Mouse (Mus musculus): ENCODE measurements at regions not wholly inside any gene's neighbourhood (a gene's known extent, or its start where the extent isn't known, plus 50 kb on each side); places are given as distances from the start of the nearest gene placed in this dataset.

DNA sequence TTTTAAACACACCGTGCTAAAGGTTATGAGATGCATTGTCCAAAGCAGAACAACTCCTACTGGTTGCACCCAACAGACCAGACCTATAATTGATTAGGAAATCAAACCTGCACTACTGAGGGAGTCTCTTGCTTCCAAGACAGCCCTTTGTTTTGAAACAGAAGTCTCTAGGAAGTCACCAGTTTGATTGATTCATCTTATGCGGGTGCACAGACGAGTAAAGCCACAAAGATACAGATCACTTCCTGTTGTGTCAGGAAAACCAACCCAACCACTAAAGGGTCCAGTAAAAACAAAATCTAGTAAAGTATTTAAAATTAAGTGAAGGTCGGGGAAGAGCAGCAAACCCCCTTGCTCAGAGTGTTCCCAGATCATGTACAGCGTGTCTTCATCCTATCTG, 58.3 kb upstream of the N6amt1 start:
- no peak for ATAC-seq (ENCODE audit: low FRiP score, low read depth)
- Histone ChIP-seq H3K27me3 (no peaks in the 10 kb centered on the region), H3K4me1 (no peaks in the 10 kb centered on the region), H3K36me3 (no peaks in the 10 kb centered on the region), H3K4me3 (no peak overlapping the region), H3K27ac (replicated peaks) (no peak overlapping the region), H3K9ac (replicated peaks) (no peak overlapping the region), H3K4me2 (replicated peaks) (no peak overlapping the region), H3K9me3 (no peaks in the 10 kb centered on the region)
- 88% methylated on average over 5 of the region's 5 CpGs for WGBS

- no peaks in the 10 kb centered on the region for H3K27me3 ChIP-seq
- H3K9me3 ChIP-seq = no peaks in the 10 kb centered on the region
- no peak for ATAC-seq (ENCODE audit: low FRiP score, low read depth)
- H3K9ac ChIP-seq (replicated peaks) = no peak overlapping the region
- H3K4me1 ChIP-seq = no peaks in the 10 kb centered on the region
- H3K4me2 ChIP-seq (replicated peaks) = no peak overlapping the region
- no peak overlapping the region for H3K4me3 ChIP-seq
- no peak overlapping the region for H3K27ac ChIP-seq (replicated peaks)
- 92% methylated on average over 1 of the region's 1 CpGs for WGBS
- H3K36me3 ChIP-seq = no peaks in the 10 kb centered on the region
These were observed 61.2 kb upstream of the N6amt1 start for GRCm38 (mm10) chr16:87292826-87293225.

DNA sequence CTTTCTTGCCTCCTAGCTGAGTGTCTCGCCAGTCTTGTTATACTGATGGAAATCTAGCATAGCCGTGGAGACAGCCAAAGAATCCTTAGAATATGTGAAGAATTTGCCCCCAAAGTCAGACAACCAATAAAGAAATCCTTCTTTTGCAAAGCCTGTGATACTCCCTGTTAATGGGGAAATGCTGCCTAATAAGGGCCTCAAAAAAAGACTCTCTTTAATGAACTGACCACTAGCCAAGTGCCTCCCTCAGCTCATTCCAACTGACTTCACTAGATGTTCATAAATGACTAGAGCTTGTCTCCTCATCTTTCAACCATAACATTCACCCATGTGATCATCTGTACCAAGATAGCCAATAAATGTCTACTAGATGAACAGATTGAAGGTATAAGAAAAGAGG, 62.3 kb upstream of the N6amt1 start:
- no peaks in the 10 kb centered on the region for H3K9me3 ChIP-seq
- H3K4me3 ChIP-seq = no peak overlapping the region
- no peaks in the 10 kb centered on the region for H3K27me3 ChIP-seq
- no peaks in the 10 kb centered on the region for H3K36me3 ChIP-seq
- 82% methylated on average over 2 of the region's 2 CpGs for WGBS
- H3K27ac ChIP-seq (replicated peaks) = no peak overlapping the region
- no peak for ATAC-seq (ENCODE audit: low FRiP score, low read depth)
- no peak overlapping the region for H3K4me2 ChIP-seq (replicated peaks)
- H3K4me1 ChIP-seq = no peaks in the 10 kb centered on the region
- H3K9ac ChIP-seq (replicated peaks) = no peak overlapping the region

GRCm38 (mm10) chr16:87285639-87286038, 68.3 kb upstream of the N6amt1 start:
- H3K4me2 ChIP-seq (replicated peaks) = no peak overlapping the region

GRCm38 (mm10) chr16:87284835-87285510, 69.0 kb upstream of the N6amt1 start:
- WGBS = 61% methylated on average over 7 of the region's 7 CpGs
- Histone ChIP-seq H3K4me3 (no peak overlapping the region), H3K27me3 (no peaks in the 10 kb centered on the region), H3K4me1 (no peaks in the 10 kb centered on the region), H3K9ac (replicated peaks) (no peak overlapping the region), H3K36me3 (no peaks in the 10 kb centered on the region), H3K9me3 (no peaks in the 10 kb centered on the region), H3K27ac (replicated peaks) (no peak overlapping the region), H3K4me2 (replicated peaks) (no peak overlapping the region)
- no peak for ATAC-seq (ENCODE audit: low FRiP score, low read depth)

More at GRCm38 (mm10) chr16:87285639-87286038, 68.3 kb upstream of the N6amt1 start:
- Histone ChIP-seq H3K4me3 (no peak overlapping the region), H3K27me3 (no peaks in the 10 kb centered on the region), H3K9ac (replicated peaks) (no peak overlapping the region), H3K4me1 (no peaks in the 10 kb centered on the region), H3K27ac (replicated peaks) (no peak overlapping the region), H3K9me3 (no peaks in the 10 kb centered on the region), H3K36me3 (no peaks in the 10 kb centered on the region)
- WGBS = 80% methylated on average over 2 of the region's 2 CpGs
- no peak for ATAC-seq (ENCODE audit: low FRiP score, low read depth)

DNA sequence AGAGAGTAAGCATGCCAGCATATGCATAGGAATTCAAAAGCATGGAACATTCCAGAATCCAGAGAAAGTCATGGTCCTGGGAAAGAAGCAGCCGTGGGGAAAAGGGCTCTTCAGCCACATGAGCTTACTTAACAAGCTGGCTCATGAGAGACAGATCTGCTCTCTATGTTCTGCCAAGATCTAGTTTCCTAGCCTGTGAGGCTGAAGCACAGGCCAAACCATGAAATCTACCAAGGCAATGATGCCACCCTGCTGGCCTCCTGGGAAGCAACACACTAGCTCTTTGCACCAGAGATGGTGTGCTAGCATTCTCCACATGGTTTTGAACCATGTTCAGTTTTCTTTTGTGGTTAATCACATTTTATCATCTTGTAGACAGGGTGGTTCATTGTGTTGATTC, 75.5 kb upstream of the N6amt1 start:
- Histone ChIP-seq H3K4me3 (no peak overlapping the region), H3K27ac (replicated peaks) (no peak overlapping the region), H3K9ac (replicated peaks) (no peak overlapping the region), H3K36me3 (no peaks in the 10 kb centered on the region), H3K9me3 (no peaks in the 10 kb centered on the region), H3K4me1 (no peaks in the 10 kb centered on the region), H3K4me2 (replicated peaks) (no peak overlapping the region), H3K27me3 (no peaks in the 10 kb centered on the region)
- WGBS = 81% methylated on average over 1 of the region's 1 CpGs
- ATAC-seq (ENCODE audit: low FRiP score, low read depth) = no peak

- H3K4me3 ChIP-seq = no peak overlapping the region
- no peaks in the 10 kb centered on the region for H3K27me3 ChIP-seq
- H3K4me2 ChIP-seq (replicated peaks) = no peak overlapping the region
- ATAC-seq (ENCODE audit: low FRiP score, low read depth) = no peak
- no peaks in the 10 kb centered on the region for H3K9me3 ChIP-seq
- H3K27ac ChIP-seq (replicated peaks) = no peak overlapping the region
- H3K36me3 ChIP-seq = no peaks in the 10 kb centered on the region
- no peaks in the 10 kb centered on the region for H3K4me1 ChIP-seq
- no peak overlapping the region for H3K9ac ChIP-seq (replicated peaks)
- 93% methylated on average over 5 of the region's 5 CpGs for WGBS
These were observed 81.6 kb upstream of the N6amt1 start for GRCm38 (mm10) chr16:87272363-87272762.

- no peak for ATAC-seq (ENCODE audit: low FRiP score, low read depth)
- Histone ChIP-seq H3K4me1 (no peaks in the 10 kb centered on the region), H3K4me2 (replicated peaks) (no peak overlapping the region), H3K9ac (replicated peaks) (no peak overlapping the region), H3K4me3 (no peak overlapping the region), H3K27me3 (no peaks in the 10 kb centered on the region), H3K9me3 (no peaks in the 10 kb centered on the region), H3K36me3 (no peaks in the 10 kb centered on the region), H3K27ac (replicated peaks) (no peak overlapping the region)
- 87% methylated on average over 9 of the region's 9 CpGs for WGBS
These were observed 85.8 kb upstream of the N6amt1 start for GRCm38 (mm10) chr16:87267954-87268804.

DNA sequence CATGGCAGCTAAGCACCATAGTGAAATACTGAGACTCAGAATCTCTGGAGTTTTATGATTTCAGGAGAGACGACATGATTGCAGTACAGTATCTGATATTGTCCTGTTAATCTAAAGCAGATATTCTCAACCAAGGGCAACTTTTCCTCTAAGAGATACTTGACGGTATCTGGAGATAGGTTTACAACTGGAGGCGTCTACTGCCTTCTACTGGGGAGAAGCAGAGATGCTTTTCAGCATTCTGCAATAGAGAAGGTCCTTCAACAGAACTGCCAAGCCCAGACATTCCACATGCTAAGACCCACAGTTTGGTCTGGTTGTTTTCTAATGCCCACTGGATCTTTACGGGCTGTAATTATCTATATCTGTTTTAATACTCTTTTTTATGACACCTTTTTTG, 86.5 kb upstream of the N6amt1 start:
- Histone ChIP-seq H3K4me3 (no peak overlapping the region), H3K27ac (replicated peaks) (no peak overlapping the region), H3K27me3 (no peaks in the 10 kb centered on the region), H3K9ac (replicated peaks) (no peak overlapping the region), H3K9me3 (no peaks in the 10 kb centered on the region), H3K4me2 (replicated peaks) (no peak overlapping the region), H3K36me3 (no peaks in the 10 kb centered on the region), H3K4me1 (no peaks in the 10 kb centered on the region)
- 91% methylated on average over 4 of the region's 4 CpGs for WGBS
- no peak for ATAC-seq (ENCODE audit: low FRiP score, low read depth)

- H3K4me2 ChIP-seq (replicated peaks) = no peak overlapping the region
- H3K4me1 ChIP-seq = no peaks in the 10 kb centered on the region
- WGBS = 64% methylated on average over 4 of the region's 4 CpGs
- no peaks in the 10 kb centered on the region for H3K36me3 ChIP-seq
- no peaks in the 10 kb centered on the region for H3K27me3 ChIP-seq
- ATAC-seq (ENCODE audit: low FRiP score, low read depth) = no peak
- H3K9ac ChIP-seq (replicated peaks) = no peak overlapping the region
- no peaks in the 10 kb centered on the region for H3K9me3 ChIP-seq
- H3K27ac ChIP-seq (replicated peaks) = no peak overlapping the region
- no peak overlapping the region for H3K4me3 ChIP-seq
These were observed 90.4 kb upstream of the N6amt1 start for GRCm38 (mm10) chr16:87263571-87263970.

- Histone ChIP-seq H3K27me3 (no peaks in the 10 kb centered on the region), H3K4me3 (no peak overlapping the region), H3K9me3 (no peaks in the 10 kb centered on the region), H3K4me1 (no peaks in the 10 kb centered on the region), H3K9ac (replicated peaks) (no peak overlapping the region), H3K4me2 (replicated peaks) (no peak overlapping the region), H3K27ac (replicated peaks) (no peak overlapping the region), H3K36me3 (no peaks in the 10 kb centered on the region)
- no peak for ATAC-seq (ENCODE audit: low FRiP score, low read depth)
- WGBS = 90% methylated on average over 8 of the region's 8 CpGs
These were observed 90.9 kb upstream of the N6amt1 start for GRCm38 (mm10) chr16:87263041-87263440.

DNA sequence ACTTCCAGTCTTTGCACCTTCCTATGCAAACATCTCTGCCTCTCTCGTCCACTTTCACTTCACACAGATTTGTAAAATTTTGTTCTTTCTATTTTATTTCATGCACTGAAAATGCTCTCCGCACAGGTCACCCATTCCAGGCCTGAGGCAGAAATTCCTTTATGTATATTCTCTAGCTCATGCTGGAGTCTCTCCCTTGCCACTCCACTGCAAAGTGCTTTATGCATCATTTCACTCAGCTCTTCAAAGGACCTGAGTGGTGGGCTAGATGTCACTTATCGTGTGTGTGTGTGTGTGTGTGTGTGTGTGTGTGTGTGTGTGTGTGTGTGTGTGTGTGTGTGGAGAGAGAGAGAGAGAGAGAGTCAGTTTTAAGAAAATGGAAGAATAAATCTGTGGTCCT, 91.5 kb upstream of the N6amt1 start:
- 80% methylated on average over 3 of the region's 3 CpGs for WGBS
- no peak overlapping the region for H3K27ac ChIP-seq (replicated peaks)
- no peaks in the 10 kb centered on the region for H3K9me3 ChIP-seq
- H3K4me2 ChIP-seq (replicated peaks) = no peak overlapping the region
- no peak overlapping the region for H3K9ac ChIP-seq (replicated peaks)
- H3K36me3 ChIP-seq = no peaks in the 10 kb centered on the region
- ATAC-seq (ENCODE audit: low FRiP score, low read depth) = no peak
- H3K27me3 ChIP-seq = no peaks in the 10 kb centered on the region
- no peak overlapping the region for H3K4me3 ChIP-seq
- H3K4me1 ChIP-seq = no peaks in the 10 kb centered on the region
